Mouse (Mus musculus): Measurements from ENCODE around the gene Prcd.

GRCm38 (mm10) chr11:116641731-116642130, 11.6 kb upstream of the Prcd start:
- TF ChIP-seq POLR2A (IDR thresholded peaks at IDR 0.05; ENCODE audit: low read depth, low read length) (no peak), CTCF (IDR thresholded peaks at IDR 0.05; ENCODE audit: borderline replicate concordance, insufficient read depth, low read length) (no peak)

Measured in embryonic fibroblast, embryonic 13.5 days (primary cell).